Mouse (Mus musculus): ENCODE data around the gene Cirbp. TPM values are rescaled to one million over a fixed set of nuclear protein-coding genes. Genes with fewer than 3 reads are reported as not detected.

The Cirbp gene
- polyA plus RNA-seq, 1 experiment from 2014 or later: 14.2 TPM

DNA sequence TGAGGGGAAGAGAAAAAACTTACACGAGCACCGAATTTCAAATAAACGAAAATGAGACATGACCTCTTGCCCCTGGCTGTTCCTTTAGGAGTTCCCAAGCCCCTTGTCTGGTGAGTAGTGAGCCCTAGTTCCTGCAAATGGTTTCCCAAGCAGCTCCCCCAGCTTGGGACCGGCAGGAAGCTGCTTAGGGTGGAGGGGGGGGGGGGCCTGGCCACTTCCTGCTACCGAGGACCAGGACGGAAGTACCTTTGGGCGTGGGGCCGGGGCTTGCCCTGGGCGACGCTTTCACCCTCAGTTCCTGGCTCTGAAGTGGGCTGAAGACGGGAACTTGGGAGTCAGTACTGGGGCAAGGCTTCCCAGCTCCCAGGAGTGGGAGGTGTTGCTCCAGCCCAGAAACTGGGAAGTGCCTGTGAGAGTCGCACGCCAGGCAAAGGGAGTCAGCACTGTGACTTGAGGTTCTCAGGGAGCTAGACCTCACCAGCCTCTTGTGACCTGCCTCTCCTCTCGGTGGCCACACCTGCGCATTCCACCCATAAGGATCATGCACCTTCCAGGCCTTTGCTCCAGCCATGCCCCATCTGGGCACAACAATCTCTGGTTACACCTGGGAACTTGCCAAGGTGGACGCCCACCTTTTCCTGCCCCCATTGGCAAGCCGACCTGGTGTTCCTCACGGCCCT is 7.3 kb upstream of the Cirbp start:
- peak overlapping the region; percentile 10; the same call in 1 of the 2 replicates for H3K4me3 ChIP-seq (ENCODE audit: low read depth, low read length)
- H3K27me3 ChIP-seq (ENCODE audit: control insufficient read depth, insufficient read depth, low read depth, low read length): no peaks in the 10 kb centered on the region
- ATAC-seq (ENCODE audit: low read depth): no peak
- H3K9me3 ChIP-seq (replicated peaks; ENCODE audit: control insufficient read depth, low read length): no peaks in the 10 kb centered on the region
- H3K27ac ChIP-seq (ENCODE audit: low read length): peak overlapping the region; percentile 79
- peak overlapping the region; percentile 89 for H3K4me2 ChIP-seq (ENCODE audit: low read depth, low read length)
- H3K4me1 ChIP-seq (ENCODE audit: control insufficient read depth, low read depth, low read length): peaks cover 92% of the 10 kb centered on the region
- peaks cover 41% of the 10 kb centered on the region for H3K36me3 ChIP-seq (ENCODE audit: control insufficient read depth, insufficient read depth)
- WGBS (ENCODE audit: insufficient replicate concordance): 10% methylated on average over 18 of the region's 18 CpGs
- peak overlapping the region; percentile 47 for H3K9ac ChIP-seq (ENCODE audit: low read depth, low read length)

DNA sequence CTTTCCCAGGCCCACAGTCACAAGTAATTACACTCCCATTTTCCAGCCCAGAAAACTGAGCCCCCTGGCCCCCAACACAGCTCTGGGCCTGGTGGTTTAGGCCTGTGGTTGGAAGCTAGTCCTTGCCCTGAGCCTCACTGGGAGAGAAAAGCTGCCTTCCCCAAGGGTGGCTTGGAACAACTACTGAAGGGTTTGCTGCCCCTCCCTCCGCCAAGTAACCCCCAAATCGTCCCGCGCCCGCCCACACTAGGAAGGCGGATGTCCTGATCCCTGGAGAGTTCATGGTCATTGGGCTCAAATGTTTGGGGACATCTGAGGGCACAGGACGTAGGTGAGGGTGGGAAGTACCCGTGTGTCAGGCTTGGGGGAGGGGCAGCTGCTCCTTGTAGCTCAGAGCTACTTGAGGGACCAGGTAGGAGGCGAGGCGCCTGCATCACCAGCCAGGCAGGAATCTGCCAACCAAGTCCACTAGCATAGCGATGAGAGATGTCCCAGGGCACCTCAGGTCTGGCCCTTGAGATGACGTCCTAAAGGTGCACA is 6.7 kb upstream of the Cirbp start:
- Histone ChIP-seq H3K4me1 (ENCODE audit: control insufficient read depth, low read depth, low read length) (peaks cover 91% of the 10 kb centered on the region), H3K27me3 (ENCODE audit: control insufficient read depth, insufficient read depth, low read depth, low read length) (no peaks in the 10 kb centered on the region), H3K36me3 (ENCODE audit: control insufficient read depth, insufficient read depth) (peaks cover 34% of the 10 kb centered on the region), H3K27ac (ENCODE audit: low read length) (peak overlapping the region; percentile 79), H3K9me3 (replicated peaks; ENCODE audit: control insufficient read depth, low read length) (no peaks in the 10 kb centered on the region), H3K4me2 (ENCODE audit: low read depth, low read length) (peak overlapping the region; percentile 89), H3K4me3 (ENCODE audit: low read depth, low read length) (peak overlapping the region; percentile 68), H3K9ac (ENCODE audit: low read depth, low read length) (peak overlapping the region; percentile 47)
- 16% methylated on average over 12 of the region's 12 CpGs for WGBS (ENCODE audit: insufficient replicate concordance)
- ATAC-seq (ENCODE audit: low read depth): no peak

DNA sequence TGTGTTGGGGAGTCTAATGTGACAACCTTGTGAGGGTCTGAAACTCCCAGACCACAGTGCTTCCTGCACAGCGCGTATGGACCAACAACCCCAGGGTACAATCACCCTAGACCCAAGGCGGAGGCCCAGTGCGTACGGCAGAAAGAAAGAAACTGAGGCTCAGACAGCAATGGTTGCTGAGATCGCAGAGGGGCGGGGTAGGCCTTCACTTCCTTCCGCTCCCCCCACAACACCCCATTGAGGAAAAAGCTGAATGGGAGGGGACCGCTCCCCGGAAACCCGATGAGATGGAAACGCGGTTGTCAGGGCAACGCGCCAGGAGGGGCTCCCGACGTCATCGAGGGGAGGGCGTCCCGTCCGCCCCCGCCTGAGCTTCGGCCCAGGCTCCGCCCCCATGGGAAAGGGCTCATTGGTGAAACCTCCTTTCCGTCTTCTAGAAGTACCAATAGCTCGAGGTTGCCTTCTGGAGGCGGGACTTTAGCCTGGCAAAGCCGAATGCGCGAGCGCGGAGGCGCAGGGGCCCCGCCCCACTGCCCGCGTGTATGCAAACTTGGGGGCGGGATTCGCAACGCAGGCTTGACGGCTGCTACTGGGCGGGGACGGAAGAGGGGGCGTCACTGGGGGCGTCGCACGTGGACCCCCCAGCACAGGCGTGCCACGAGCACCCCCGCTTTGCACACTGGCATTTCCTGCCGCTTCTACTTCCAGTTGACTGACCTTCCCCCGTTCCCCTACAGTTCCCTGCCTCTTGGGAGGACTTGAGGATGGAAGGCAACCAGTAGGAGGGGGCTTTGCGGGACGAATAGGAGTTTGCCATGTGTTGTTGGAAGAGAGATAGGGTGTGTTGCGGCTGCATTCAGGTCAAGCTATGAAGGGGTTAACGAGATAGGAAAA is 6.0 kb upstream of the Cirbp start:
- Histone ChIP-seq H3K9me3 (replicated peaks; ENCODE audit: control insufficient read depth, low read length) (no peaks in the 10 kb centered on the region), H3K27ac (ENCODE audit: low read length) (peak overlapping the region; percentile 90), H3K4me1 (ENCODE audit: control insufficient read depth, low read depth, low read length) (peaks cover 92% of the 10 kb centered on the region), H3K36me3 (ENCODE audit: control insufficient read depth, insufficient read depth) (peaks cover 28% of the 10 kb centered on the region), H3K4me2 (ENCODE audit: low read depth, low read length) (peak overlapping the region; percentile 89), H3K27me3 (ENCODE audit: control insufficient read depth, insufficient read depth, low read depth, low read length) (no peaks in the 10 kb centered on the region), H3K9ac (ENCODE audit: low read depth, low read length) (peak overlapping the region; percentile 64), H3K4me3 (ENCODE audit: low read depth, low read length) (peak overlapping the region; percentile 68)
- peak; percentile 81 for ATAC-seq (ENCODE audit: low read depth)
- under 1% methylated on average over 55 of the region's 55 CpGs for WGBS (ENCODE audit: insufficient replicate concordance)

DNA sequence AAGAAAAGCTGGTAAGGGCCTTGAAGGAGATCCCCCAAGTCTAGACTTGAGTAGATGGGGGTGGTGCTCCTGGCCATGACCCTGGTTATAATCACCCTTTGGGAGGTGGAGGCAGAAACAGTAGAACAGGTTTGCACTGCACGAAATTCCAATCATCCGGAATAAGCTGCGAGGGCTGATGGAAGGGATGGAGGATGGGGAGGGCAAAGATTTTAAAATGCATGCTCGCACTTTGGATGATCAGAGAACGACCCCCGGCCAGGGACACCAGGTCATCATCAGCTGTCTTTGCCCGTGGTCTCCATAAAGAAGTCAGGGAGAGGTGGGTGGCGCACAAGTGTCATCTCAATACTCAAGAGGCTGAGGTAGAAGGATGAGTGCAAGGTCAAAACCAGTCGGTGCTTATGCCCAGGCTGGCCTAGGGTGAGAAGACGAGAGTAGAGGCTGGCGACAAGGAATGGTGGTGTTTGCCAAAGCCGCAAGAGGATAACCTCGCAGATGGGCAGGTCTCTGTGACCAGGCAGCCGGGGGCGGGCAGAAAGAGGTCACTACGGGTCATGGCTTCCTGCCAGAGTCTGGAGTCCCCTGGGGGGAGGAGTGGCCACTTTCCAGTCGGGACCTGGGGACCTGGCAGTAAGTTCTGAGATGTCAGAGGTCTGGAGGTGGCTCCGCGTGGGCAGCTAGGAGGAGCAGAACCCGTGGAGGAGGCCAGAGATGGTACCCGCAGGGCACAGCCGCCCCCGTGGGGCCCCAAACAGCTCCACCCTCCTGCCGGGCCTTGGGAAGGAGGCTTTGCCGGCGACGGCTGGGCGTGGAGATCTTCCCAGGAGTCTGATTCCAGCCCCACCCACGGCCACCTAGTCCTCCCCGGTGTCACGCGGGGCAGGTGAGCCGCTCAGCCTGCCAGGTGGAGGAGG is 5.1 kb upstream of the Cirbp start:
- Histone ChIP-seq H3K4me2 (ENCODE audit: low read depth, low read length) (peak overlapping the region; percentile 89), H3K9ac (ENCODE audit: low read depth, low read length) (peak overlapping the region; percentile 64), H3K4me1 (ENCODE audit: control insufficient read depth, low read depth, low read length) (peaks cover 92% of the 10 kb centered on the region), H3K9me3 (replicated peaks; ENCODE audit: control insufficient read depth, low read length) (no peaks in the 10 kb centered on the region), H3K36me3 (ENCODE audit: control insufficient read depth, insufficient read depth) (peaks cover 19% of the 10 kb centered on the region), H3K27me3 (ENCODE audit: control insufficient read depth, insufficient read depth, low read depth, low read length) (no peaks in the 10 kb centered on the region), H3K27ac (ENCODE audit: low read length) (peak overlapping the region; percentile 90), H3K4me3 (ENCODE audit: low read depth, low read length) (peak overlapping the region; percentile 68)
- 2% methylated on average over 33 of the region's 33 CpGs for WGBS (ENCODE audit: insufficient replicate concordance)
- ATAC-seq (ENCODE audit: low read depth): peak; percentile 37

DNA sequence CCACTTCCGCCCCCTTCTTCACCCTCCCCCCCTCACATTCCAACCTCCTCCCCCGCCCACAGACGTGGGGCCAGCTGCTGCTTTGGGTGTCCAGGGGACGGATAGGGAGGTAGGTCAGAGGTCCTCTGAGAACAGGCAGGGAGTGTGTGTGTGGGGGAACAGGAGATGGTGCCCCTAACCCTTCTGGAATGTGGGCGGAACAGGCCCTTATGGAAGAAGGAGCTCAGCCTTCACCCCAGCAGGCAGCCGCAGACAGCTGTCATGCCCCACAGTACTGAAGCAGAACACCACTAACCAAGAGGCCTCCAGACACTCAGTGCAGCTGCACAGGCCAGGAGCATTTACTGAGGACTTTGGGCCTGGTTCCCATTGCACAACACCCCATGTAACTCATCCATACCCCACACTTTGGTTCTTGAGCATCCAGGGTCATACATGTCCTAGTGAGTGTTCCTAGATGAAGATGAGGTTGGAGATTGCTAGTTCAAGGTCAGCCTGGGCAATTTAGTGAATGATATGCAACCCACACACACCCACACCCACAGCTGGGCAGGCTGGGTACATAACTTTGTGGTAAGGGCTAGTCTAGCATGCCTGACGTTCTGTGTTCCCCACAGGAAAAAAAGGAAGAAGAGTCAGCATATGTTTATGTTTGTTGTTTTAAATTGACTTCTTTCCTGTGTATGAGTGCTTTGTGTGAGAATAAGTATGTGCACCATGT is 4.1 kb upstream of the Cirbp start:
- Histone ChIP-seq H3K9ac (ENCODE audit: low read depth, low read length) (peak overlapping the region; percentile 64), H3K4me1 (ENCODE audit: control insufficient read depth, low read depth, low read length) (peaks cover 91% of the 10 kb centered on the region), H3K27ac (ENCODE audit: low read length) (peak overlapping the region; percentile 90), H3K27me3 (ENCODE audit: control insufficient read depth, insufficient read depth, low read depth, low read length) (no peaks in the 10 kb centered on the region), H3K9me3 (replicated peaks; ENCODE audit: control insufficient read depth, low read length) (no peaks in the 10 kb centered on the region), H3K4me3 (ENCODE audit: low read depth, low read length) (peak overlapping the region; percentile 68), H3K36me3 (ENCODE audit: control insufficient read depth, insufficient read depth) (peaks cover 9% of the 10 kb centered on the region), H3K4me2 (ENCODE audit: low read depth, low read length) (peak overlapping the region; percentile 89)
- 26% methylated on average over 7 of the region's 7 CpGs for WGBS (ENCODE audit: insufficient replicate concordance)
- ATAC-seq (ENCODE audit: low read depth): no peak

DNA sequence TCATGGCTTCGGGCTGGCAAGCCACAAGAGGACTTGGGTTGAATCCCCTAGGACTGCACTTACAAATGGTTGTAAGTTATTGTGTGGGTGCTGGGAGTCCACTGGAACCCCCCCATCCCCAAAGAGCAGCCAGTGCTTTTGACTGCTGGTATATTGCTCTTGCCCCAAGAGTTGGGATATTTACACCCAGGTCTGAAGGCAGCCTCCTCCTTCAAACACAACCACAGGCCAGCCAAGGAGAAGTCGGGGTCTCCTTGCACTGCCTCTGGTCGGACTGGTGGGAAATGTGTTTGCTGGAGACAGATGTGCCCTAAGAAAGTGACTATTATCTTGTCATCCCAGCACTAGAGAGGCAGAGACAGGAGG is 3.6 kb upstream of the Cirbp start:
- Histone ChIP-seq H3K27me3 (ENCODE audit: control insufficient read depth, insufficient read depth, low read depth, low read length) (no peaks in the 10 kb centered on the region), H3K4me2 (ENCODE audit: low read depth, low read length) (peak overlapping the region; percentile 89; the same call in 1 of the 2 replicates), H3K4me3 (ENCODE audit: low read depth, low read length) (no peak overlapping the region), H3K9me3 (replicated peaks; ENCODE audit: control insufficient read depth, low read length) (no peaks in the 10 kb centered on the region), H3K27ac (ENCODE audit: low read length) (peak overlapping the region; percentile 90), H3K9ac (ENCODE audit: low read depth, low read length) (no peak overlapping the region; the same call in 1 of the 2 replicates), H3K4me1 (ENCODE audit: control insufficient read depth, low read depth, low read length) (peaks cover 92% of the 10 kb centered on the region), H3K36me3 (ENCODE audit: control insufficient read depth, insufficient read depth) (peaks cover 4% of the 10 kb centered on the region)
- 70% methylated on average over 3 of the region's 3 CpGs for WGBS (ENCODE audit: insufficient replicate concordance)
- no peak for ATAC-seq (ENCODE audit: low read depth)

DNA sequence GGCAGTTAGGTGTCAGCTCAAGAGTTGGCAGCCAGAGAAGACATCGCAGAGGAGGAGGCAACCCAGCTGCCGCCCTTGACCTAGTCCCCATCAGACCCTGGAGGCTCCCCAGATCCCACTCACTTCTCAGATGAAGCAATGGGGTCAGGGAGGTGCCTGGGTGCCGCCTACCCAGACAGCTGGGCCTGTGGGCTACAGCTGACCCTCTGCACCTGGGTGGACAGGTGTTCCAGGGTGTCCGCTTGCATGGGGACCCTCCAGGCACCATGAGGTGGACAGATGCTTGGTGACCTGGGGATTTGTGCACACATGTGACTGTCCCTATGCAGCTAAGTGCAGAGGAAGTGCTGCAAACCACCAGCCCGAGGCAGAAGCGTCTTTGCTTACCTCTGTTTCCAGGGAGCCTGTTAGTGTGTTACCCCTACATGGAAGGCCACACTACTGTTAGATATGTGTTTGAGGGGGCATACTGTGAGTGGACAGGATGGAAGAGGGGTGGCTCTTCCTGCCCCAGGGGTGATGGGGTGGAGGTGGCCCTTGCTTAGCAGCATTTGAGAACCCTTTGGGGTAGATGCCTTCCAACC is 3.0 kb upstream of the Cirbp start:
- H3K9ac ChIP-seq (ENCODE audit: low read depth, low read length): no peak overlapping the region
- no peak overlapping the region for H3K4me3 ChIP-seq (ENCODE audit: low read depth, low read length)
- peaks cover 86% of the 10 kb centered on the region for H3K4me1 ChIP-seq (ENCODE audit: control insufficient read depth, low read depth, low read length)
- 60% methylated on average over 6 of the region's 6 CpGs for WGBS (ENCODE audit: insufficient replicate concordance)
- no peak overlapping the region for H3K4me2 ChIP-seq (ENCODE audit: low read depth, low read length)
- no peaks in the 10 kb centered on the region for H3K36me3 ChIP-seq (ENCODE audit: control insufficient read depth, insufficient read depth)
- H3K9me3 ChIP-seq (replicated peaks; ENCODE audit: control insufficient read depth, low read length): no peaks in the 10 kb centered on the region
- no peaks in the 10 kb centered on the region for H3K27me3 ChIP-seq (ENCODE audit: control insufficient read depth, insufficient read depth, low read depth, low read length)
- no peak for ATAC-seq (ENCODE audit: low read depth)
- peak overlapping the region; percentile 90 for H3K27ac ChIP-seq (ENCODE audit: low read length)

DNA sequence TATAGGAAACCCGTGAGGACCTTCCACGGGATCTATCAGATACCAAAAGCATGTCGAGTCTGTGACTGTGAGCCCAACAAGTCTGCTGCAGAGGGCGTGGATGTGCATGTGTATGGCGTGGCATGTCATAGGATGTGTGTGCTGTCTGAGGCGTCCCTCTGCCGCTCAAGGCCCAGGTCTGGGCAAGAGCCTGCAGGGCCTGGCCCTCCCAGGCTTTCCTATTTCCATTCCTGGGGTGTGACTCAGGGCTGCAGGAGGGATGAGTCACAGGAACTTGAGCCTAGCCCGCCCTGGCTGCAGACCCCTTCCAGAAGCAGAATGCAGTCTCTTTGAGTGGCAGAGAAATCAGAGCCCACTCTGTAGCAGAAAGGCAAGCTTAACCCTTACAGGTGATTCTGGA is 2.1 kb upstream of the Cirbp start:
- no peak for ATAC-seq (ENCODE audit: low read depth)

More for the DNA sequence above, 2.1 kb upstream of the Cirbp start:
- Histone ChIP-seq H3K36me3 (ENCODE audit: control insufficient read depth, insufficient read depth) (no peaks in the 10 kb centered on the region), H3K9me3 (replicated peaks; ENCODE audit: control insufficient read depth, low read length) (no peaks in the 10 kb centered on the region), H3K4me1 (ENCODE audit: control insufficient read depth, low read depth, low read length) (peaks cover 81% of the 10 kb centered on the region), H3K27ac (ENCODE audit: low read length) (no peak overlapping the region), H3K4me3 (ENCODE audit: low read depth, low read length) (no peak overlapping the region), H3K9ac (ENCODE audit: low read depth, low read length) (no peak overlapping the region), H3K27me3 (ENCODE audit: control insufficient read depth, insufficient read depth, low read depth, low read length) (no peaks in the 10 kb centered on the region), H3K4me2 (ENCODE audit: low read depth, low read length) (no peak overlapping the region)
- WGBS (ENCODE audit: insufficient replicate concordance): 69% methylated on average over 8 of the region's 8 CpGs
